Mouse (Mus musculus) kidney, embryonic 16.5 days (tissue): ENCODE data around the gene Fgfr2. TPM values are rescaled to one million over a fixed set of nuclear protein-coding genes. Genes with fewer than 3 reads are reported as not detected.

ENCODE experiments used
- ATAC-seq: fragments of 200-750 bp; cut with Nextera tagmentation; 2 replicates; pipeline ENCODE4 v1.8.0; 2017; ENCODE audit warnings: moderate TSS enrichment; ENCODE audit not compliant: low FRiP score, low TSS enrichment
- H3K27ac ChIP-seq: fragments of 300-500 bp; sonication (generic); 2 replicates; pipeline ENCODE4 v1.5.1; 2014; ENCODE audit warnings: low read length
- H3K27me3 ChIP-seq: fragments of 300-500 bp; sonication (generic); 2 replicates; pipeline ENCODE4 v1.6.1; 2014; ENCODE audit warnings: low read length, control low read depth, mixed read lengths; ENCODE audit not compliant: insufficient read depth
- H3K36me3 ChIP-seq: fragments of 300-500 bp; sonication (generic); 2 replicates; pipeline ENCODE4 v1.6.1; 2014; ENCODE audit warnings: low read length, control low read depth, mixed read lengths; ENCODE audit not compliant: insufficient read depth
- H3K4me1 ChIP-seq: fragments of 300-500 bp; sonication (generic); 2 replicates; pipeline ENCODE4 v1.6.1; 2014; ENCODE audit warnings: low read length, control low read depth, mixed read lengths; ENCODE audit not compliant: insufficient read depth
- H3K4me2 ChIP-seq: fragments of 300-500 bp; sonication (generic); replicated peaks from 2 replicates; pipeline ENCODE4 v1.6.1; 2014; ENCODE audit warnings: low read depth, low read length
- H3K4me3 ChIP-seq: fragments of 300-500 bp; sonication (generic); 2 replicates; pipeline ENCODE4 v1.5.1; 2014; ENCODE audit warnings: mild to moderate bottlenecking, low read length
- H3K9ac ChIP-seq: fragments of 300-500 bp; sonication (generic); replicated peaks from 2 replicates; pipeline ENCODE4 v1.6.1; 2014; ENCODE audit warnings: low read length
- H3K9me3 ChIP-seq: fragments of 300-500 bp; sonication (generic); 2 replicates; pipeline ENCODE4 v1.6.1; 2016; ENCODE audit warnings: low read length, control low read depth
- WGBS: fragments of 180-500 bp; shearing (Covaris S2); extraction: QIAGEN DNeasy Blood & Tissue Kit; methylation state at CpG from one replicate; pipeline ENCODE4 v1.1.7; 2014; 5-methylcytosine and 5-hydroxymethylcytosine counted together
- polyA plus RNA-seq: library from polyadenylated mRNA; unstranded; fragments of >200 nt; fragmentation: Nextera tagmentation; extraction: Ambion mirVana; gene quantifications from 2 replicates; pipeline ENCODE4 v1.2.1, GENCODE M21; 2015

Gene Fgfr2
- polyA plus RNA-seq, 1 experiment from 2014 or later: 118 TPM

DNA sequence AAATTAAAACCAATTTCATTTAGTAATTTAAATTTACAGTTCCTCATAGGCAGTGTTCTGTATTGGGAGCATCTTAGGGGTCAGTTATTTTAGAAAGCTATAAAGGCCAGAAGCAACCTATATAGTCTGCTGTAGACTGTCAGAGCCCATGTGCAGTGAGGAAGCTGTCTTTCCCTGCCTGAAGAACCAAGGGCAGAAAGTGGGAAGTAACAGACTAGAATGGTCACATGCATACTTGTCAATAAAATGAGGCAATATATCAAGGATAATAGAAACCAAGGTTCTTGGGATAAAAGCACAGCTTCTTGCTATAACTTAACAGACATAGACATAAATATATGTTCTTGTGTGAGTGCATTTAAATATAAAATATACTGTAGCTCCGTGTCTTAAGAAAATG is 2220.2 kb downstream of the Fgfr2 start:
- Histone ChIP-seq H3K27me3 (no peaks in the 10 kb centered on the region), H3K4me1 (no peaks in the 10 kb centered on the region), H3K4me3 (no peak overlapping the region), H3K4me2 (no peak overlapping the region), H3K9ac (no peak overlapping the region), H3K36me3 (peaks cover 35% of the 10 kb centered on the region), H3K9me3 (no peaks in the 10 kb centered on the region), H3K27ac (no peak overlapping the region)
- 94% methylated on average over 1 of the region's 1 CpGs for WGBS
- no peak for ATAC-seq

DNA sequence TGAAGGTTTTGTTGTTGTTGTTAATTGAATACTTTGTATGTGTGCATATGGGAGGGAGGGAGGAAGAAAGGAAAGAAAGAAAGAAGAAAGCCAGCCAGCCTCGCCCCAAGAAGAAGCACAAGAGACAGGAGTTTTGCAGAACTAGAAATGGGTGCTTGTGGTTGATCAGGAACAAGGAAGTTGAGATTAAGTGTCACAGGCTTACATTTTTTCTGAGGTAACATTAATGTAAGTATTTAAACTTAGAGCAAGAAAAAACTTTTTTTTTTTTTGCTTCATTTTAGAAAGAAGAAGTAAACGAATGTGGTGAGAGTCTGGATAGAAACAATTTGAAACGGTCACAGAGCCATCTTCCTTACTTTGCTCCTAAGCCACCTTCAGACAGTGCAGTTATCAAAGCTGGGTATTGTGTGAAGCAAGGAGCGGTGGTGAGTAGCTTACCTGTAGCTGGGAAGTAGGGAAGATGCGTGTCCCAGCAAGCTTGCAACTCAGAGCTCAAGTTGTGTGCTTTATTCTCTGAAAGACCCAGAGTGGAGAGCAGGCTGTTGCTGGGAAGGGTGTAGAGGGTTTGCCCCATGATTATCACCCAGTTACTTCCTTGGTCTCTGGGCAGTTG is 2222.8 kb downstream of the Fgfr2 start:
- Histone ChIP-seq H3K27me3 (no peaks in the 10 kb centered on the region), H3K9ac (no peak overlapping the region), H3K4me3 (no peak overlapping the region), H3K4me1 (0 out of 2 replicates have a peak, but pooled peaks cover under 1% of the 10 kb centered on the region), H3K27ac (no peak overlapping the region), H3K36me3 (peaks cover 38% of the 10 kb centered on the region), H3K4me2 (no peak overlapping the region), H3K9me3 (no peaks in the 10 kb centered on the region)
- no peak for ATAC-seq
- 91% methylated on average over 5 of the region's 5 CpGs for WGBS

DNA sequence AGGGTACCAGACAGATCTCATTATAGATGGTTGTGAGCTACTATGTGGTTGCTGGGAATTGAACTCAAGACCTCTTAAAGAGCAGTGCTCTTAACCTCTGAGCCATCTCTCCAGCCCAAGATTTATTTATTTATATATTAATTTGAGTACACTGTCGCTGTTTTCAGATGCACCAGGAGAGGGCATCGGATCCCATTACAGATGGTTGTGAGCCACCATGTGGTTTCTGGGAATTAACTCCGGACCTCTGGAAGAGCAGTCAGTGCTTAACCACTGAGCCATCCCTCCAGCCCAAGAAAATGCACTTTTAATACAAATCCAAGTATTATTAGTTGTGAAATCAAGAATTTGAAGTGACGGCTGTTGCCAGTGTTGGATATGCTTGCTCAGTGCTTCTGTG is 2224.8 kb downstream of the Fgfr2 start:
- Histone ChIP-seq H3K36me3 (peaks cover 27% of the 10 kb centered on the region; the same call in 1 of the 2 replicates), H3K9ac (no peak overlapping the region), H3K9me3 (no peaks in the 10 kb centered on the region), H3K4me2 (no peak overlapping the region), H3K27ac (no peak overlapping the region), H3K4me3 (no peak overlapping the region), H3K27me3 (no peaks in the 10 kb centered on the region), H3K4me1 (0 out of 2 replicates have a peak, but pooled peaks cover 7% of the 10 kb centered on the region)
- WGBS: 85% methylated on average over 4 of the region's 4 CpGs
- ATAC-seq: no peak

DNA sequence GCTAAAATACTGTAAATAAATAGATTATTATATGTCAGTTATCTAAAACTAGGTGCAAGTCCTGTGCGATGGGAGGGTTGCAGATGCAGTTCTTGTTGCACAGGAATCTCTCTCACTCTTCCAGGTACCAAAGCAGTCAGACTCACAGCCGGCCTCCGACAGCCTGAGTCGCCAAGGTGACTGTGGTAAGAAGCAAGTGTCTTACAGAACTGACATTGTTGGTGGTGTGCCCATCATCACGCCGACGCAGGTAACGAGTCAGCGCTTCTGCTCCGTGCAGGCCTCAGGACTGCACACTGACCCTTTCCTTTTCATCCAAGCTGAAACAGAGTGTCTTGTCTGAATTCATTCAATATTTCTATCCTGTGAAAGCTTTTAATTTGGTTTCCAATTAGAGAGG is 2225.9 kb downstream of the Fgfr2 start:
- WGBS: 95% methylated on average over 10 of the region's 10 CpGs
- no peaks in the 10 kb centered on the region for H3K27me3 ChIP-seq
- H3K36me3 ChIP-seq: peaks cover 20% of the 10 kb centered on the region; the same call in 1 of the 2 replicates
- H3K4me1 ChIP-seq: 0 out of 2 replicates have a peak, but pooled peaks cover 7% of the 10 kb centered on the region
- no peak overlapping the region for H3K27ac ChIP-seq
- H3K4me3 ChIP-seq: no peak overlapping the region
- H3K4me2 ChIP-seq: no peak overlapping the region
- ATAC-seq: no peak
- no peaks in the 10 kb centered on the region for H3K9me3 ChIP-seq
- H3K9ac ChIP-seq: no peak overlapping the region

DNA sequence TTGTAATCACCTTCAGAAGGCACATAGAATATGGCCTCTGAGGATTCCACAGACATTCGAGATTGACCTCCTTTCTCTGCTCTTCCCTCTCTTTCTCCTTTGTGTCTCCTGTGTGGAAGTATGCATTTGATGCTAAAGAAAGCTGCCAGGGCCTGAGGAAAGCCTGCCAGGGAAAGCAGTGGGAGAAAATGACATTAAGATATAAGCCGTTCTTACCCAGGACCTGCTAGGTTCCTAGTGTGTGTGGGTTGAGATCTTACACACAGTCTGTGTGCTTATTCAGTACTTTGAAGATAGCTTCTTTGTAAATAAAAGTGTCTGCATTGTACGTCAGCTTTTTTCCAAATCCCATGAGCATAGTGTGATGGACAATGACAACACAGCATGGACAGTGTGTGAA is 2227.1 kb downstream of the Fgfr2 start:
- Histone ChIP-seq H3K4me3 (no peak overlapping the region), H3K27me3 (no peaks in the 10 kb centered on the region), H3K36me3 (peaks cover 25% of the 10 kb centered on the region; the same call in 1 of the 2 replicates), H3K9me3 (no peaks in the 10 kb centered on the region), H3K4me1 (0 out of 2 replicates have a peak, but pooled peaks cover 7% of the 10 kb centered on the region), H3K27ac (no peak overlapping the region), H3K4me2 (no peak overlapping the region), H3K9ac (no peak overlapping the region)
- ATAC-seq: no peak
- 79% methylated on average over 3 of the region's 3 CpGs for WGBS

DNA sequence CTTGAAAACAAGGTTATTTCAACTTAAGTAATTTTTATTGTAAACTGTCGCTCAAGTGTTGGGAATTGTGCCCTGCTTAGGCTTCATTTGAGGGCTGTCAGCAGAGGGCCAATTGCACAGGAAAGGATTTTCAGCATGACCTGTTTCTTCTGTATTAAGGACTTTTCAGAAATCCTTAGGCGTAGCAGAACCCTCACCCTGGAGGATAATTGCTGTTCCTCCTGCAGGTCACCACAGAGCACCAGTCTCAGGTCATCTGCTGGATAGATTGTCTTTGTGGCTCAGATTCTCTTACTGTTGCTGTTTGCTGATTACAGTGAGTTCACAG is 2227.6 kb downstream of the Fgfr2 start:
- no peak overlapping the region for H3K9ac ChIP-seq
- no peak for ATAC-seq
- H3K4me3 ChIP-seq: no peak overlapping the region
- 0 out of 2 replicates have a peak, but pooled peaks cover 7% of the 10 kb centered on the region for H3K4me1 ChIP-seq
- WGBS: 67% methylated on average over 2 of the region's 2 CpGs
- H3K9me3 ChIP-seq: no peaks in the 10 kb centered on the region
- no peaks in the 10 kb centered on the region for H3K27me3 ChIP-seq
- peaks cover 25% of the 10 kb centered on the region; the same call in 1 of the 2 replicates for H3K36me3 ChIP-seq
- H3K4me2 ChIP-seq: no peak overlapping the region
- no peak overlapping the region for H3K27ac ChIP-seq

DNA sequence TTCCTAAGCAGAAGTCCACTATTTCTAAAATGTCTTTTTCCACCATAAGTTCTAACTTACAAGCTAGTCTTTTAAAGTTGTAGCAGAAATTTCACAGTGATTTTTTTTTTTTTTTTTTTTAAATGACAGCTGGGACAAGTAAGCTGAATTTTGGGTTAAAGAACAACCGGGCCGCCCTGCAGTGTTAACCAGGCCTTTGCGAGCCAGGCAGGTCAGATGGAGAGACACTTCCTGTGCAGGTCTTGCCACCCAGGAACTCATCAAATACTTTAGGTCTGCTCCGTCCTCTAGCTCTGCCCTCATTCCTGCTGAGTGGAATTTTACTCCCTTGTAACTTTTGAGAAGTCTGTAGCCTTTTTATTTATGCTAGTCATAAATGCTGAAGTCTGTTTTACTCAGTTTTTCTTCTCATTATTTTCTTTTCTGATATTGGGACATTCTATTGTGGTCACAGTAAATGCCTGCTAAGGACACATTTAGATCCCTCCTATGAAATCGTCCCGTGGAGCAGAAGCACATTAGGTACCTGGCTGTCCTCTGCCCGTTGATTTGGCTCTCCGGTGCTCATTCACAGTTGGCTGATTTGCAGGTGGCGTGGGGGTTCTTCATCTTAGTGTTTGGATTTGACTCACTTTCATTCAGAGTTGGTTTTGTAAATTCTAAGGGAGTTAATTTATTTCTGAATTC is 2228.1 kb downstream of the Fgfr2 start:
- no peak overlapping the region for H3K4me2 ChIP-seq
- 39% methylated on average over 9 of the region's 9 CpGs for WGBS
- H3K27me3 ChIP-seq: no peaks in the 10 kb centered on the region
- H3K4me3 ChIP-seq: no peak overlapping the region
- no peak for ATAC-seq
- no peak overlapping the region for H3K27ac ChIP-seq
- peaks cover 25% of the 10 kb centered on the region; the same call in 1 of the 2 replicates for H3K36me3 ChIP-seq
- 0 out of 2 replicates have a peak, but pooled peaks cover 7% of the 10 kb centered on the region for H3K4me1 ChIP-seq
- H3K9me3 ChIP-seq: no peaks in the 10 kb centered on the region
- no peak overlapping the region for H3K9ac ChIP-seq

DNA sequence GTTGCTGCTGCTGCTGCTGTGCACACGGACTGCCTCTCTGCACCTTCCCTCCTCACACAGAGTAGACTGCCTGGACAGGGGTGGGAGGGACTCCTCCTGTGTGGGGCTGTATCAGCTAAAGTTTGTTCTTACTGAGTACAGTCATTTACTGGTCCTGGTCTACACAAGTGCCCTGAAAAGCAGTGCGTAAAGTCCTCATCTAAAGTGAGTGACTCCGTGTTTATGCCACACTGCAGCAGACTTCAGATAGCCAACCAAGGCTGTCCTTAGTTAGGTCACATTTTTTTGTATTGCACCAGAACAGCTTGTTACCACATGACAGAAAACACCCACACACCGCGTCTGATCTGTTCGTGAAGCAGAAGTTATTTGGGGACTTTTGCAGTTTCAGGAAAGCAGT is 2230.2 kb downstream of the Fgfr2 start:
- H3K4me1 ChIP-seq: 0 out of 2 replicates have a peak, but pooled peaks cover 7% of the 10 kb centered on the region
- H3K9ac ChIP-seq: 0 out of 2 replicates have a peak overlapping the region, but pooled peaks have one; percentile 12
- no peak overlapping the region for H3K4me3 ChIP-seq
- H3K27me3 ChIP-seq: no peaks in the 10 kb centered on the region
- H3K9me3 ChIP-seq: no peaks in the 10 kb centered on the region
- ATAC-seq: no peak
- no peak overlapping the region for H3K4me2 ChIP-seq
- 75% methylated on average over 6 of the region's 6 CpGs for WGBS
- H3K36me3 ChIP-seq: peaks cover 21% of the 10 kb centered on the region
- H3K27ac ChIP-seq: no peak overlapping the region

DNA sequence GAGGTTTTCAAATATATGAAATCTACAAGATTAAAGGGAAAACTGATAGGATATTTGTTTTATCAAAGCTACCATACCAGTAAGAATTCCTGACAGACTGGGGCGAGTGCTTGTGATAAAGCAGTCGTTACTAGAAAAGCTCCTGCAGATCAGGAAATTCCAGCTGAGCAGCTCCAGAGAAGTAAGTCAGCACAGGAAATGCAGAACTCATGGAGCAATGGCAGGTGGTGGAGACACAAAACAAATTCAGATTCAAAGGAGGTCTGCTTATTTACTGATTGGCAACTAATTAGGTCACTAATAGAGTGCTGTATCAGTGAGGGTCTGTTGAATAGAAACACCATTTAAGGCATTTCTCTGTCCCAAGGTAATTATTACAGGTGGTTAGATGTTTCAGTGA is 2232.3 kb downstream of the Fgfr2 start:
- Histone ChIP-seq H3K9me3 (no peaks in the 10 kb centered on the region), H3K36me3 (peaks cover 14% of the 10 kb centered on the region), H3K4me2 (no peak overlapping the region), H3K4me3 (no peak overlapping the region), H3K27me3 (no peaks in the 10 kb centered on the region), H3K4me1 (0 out of 2 replicates have a peak, but pooled peaks cover 7% of the 10 kb centered on the region), H3K27ac (no peak overlapping the region), H3K9ac (no peak overlapping the region)
- no peak for ATAC-seq
- 41% methylated on average over 2 of the region's 2 CpGs for WGBS

DNA sequence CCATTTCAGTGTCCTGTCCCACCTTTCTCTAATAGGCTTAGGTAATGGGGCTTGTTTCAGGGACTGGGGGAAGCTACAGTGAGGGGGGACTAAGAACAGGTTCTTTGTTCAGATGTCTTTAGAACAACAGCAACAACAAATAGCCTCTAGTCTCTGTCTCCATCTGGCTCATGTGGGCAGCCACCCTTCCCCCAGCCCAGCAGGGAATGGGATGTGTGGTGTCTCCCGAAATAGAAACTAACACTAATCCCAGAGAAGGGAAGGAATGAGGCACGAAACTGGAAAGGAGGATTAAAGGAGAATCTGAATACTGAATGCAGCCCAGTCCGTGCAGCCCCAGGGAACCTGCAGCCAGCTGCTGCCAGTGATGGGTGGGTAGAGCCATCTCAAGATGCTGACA is 2235.2 kb downstream of the Fgfr2 start:
- ATAC-seq: no peak
- Histone ChIP-seq H3K4me3 (no peak overlapping the region), H3K4me2 (no peak overlapping the region), H3K4me1 (no peaks in the 10 kb centered on the region), H3K27me3 (no peaks in the 10 kb centered on the region), H3K9me3 (no peaks in the 10 kb centered on the region), H3K36me3 (peaks cover 22% of the 10 kb centered on the region), H3K9ac (no peak overlapping the region), H3K27ac (no peak overlapping the region)
- WGBS: 66% methylated on average over 3 of the region's 3 CpGs
